Mouse (Mus musculus) kidney, adult 11 months (tissue): Measurements from ENCODE around the gene Gm17606.
"Not testable (repeated sequence)": the region's sequence is repeated elsewhere in the genome, so short reads cannot be mapped to it uniquely, and the experiment has no call there.

Source experiments
- DNase-seq: peaks from one replicate; pipeline ENCODE4 v3.0.0; 2022

Gm17606 gene

DNA sequence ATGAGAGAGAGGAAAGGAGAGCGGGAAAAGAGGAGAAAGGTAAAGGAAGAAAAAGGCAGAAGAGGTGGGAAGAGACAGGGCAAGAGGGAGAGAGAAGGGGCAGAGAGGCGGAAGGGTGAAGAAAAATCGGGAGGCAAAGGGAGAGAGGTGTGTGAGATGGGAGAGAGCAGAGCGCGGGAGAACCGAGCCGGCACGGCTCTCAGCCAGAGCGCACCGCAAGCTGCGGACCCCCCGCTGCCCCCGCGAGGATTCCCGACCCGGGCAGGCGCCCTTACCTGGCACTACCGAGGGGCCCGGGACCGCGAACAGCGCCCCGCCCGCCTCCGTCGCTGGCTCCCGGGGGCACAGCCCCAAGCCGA is at the start of gene Gm17606:
Gene Gm17606 (plus strand): TSS at position 7 of the 359 bp plus-strand sequence.
- DNase-seq = no peak

DNA sequence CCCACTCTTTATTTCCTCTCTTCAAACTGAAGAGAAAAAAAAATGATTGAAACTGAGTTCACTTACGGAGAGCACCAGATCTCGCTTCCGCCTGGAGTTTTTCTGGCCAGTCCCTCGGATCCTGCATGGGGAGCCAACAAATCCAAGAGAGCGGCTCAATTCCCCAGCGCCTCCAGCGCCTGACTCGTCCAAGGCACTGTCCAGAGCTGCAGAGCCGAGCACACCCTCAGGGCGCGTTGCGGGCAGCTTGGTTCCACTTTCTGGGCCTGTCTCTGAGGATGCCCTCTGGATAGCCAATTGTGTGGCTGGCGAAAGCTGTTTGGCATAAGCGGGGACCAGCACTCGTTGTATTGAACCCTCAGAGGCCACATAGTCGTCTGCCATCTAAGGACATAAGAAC is 49.7 kb upstream of the Gm17606 start:
- no peak for DNase-seq

DNA sequence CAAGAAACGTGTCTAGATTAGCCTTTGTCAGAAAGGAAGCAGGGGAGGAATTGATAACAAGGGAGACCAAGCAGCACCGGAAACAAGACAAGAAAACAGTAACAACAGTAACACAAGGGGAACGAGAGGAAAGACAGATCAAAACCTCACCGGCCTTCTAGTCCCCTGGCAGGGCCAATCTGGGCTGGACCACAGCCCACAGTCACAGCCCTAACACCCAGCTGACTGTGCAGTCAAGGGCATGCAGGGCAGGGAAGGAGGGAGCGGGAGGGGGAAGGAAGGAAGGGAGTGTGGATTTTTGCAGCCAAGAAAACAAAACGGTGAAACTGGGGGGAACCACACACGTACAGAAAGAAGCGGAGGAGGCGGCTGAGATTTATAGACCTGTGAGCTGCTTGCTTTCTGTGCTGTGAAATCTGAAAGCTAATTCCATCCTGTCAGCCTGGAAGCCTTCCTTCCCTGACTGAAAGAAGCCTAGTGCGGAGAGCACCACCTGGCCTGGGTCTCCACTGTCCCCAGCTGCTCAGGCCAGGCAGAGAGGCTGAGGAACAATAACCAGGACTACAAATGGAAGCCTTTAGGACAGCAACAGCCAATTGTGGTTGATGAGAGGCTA is 48.3 kb upstream of the Gm17606 start:
- no peak for DNase-seq

DNA sequence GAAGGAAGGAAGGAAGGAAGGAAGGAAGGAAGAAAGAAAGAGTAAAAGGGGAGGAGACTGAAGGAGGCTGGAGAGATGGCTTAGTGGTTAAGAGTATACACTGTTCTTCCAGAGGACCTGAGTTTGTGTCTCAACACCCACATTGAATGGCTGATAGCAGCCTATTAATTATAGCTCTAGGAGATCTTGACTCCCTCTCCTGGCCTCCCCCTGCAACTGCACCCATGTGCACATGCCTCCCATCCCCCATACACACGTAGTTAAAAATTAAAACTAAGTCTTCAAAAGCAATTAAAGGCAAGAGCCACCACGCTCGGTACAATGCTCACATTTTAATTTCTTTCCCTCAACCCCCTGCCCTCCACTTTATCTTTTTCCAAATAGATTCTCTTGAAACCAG is 46.7 kb upstream of the Gm17606 start:
- DNase-seq = no peak

DNA sequence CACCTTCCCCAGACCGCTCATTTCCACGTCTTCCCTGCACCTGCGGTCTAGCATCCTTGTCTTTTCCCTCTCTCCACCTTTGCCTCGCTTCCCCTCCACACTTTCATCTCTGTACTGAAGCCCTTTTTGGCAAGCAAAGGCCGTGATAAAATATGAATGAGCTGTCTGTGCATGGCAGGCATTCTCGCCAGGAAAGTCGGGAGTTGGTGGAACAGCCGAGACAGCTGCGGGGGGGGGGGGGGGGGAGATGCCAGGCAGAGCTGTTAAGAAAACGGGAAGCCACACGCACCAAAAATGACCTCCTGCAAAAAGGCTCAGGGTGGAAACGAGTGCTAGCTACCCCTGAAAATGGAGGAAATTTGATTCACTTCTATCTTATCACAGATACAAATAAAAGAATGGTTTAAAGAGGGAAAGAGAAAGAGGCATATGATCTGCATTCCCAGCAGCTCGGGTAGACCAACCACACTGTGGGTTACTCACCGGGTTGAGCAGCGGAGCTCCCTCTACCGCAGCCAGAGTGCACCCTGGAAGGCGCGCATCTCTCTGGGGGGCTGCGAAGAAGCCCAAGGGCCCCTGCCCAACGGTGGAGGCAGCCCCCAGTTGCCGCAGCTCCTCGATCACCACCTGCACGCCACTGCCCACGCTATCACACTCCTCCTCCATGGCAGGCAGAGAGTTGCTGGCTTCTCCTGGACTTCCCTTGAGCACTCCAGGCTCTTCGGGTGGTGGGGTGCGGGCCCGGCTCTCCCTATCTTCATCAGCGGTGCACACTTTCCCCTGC is 45.9 kb upstream of the Gm17606 start:
- DNase-seq = no peak

DNA sequence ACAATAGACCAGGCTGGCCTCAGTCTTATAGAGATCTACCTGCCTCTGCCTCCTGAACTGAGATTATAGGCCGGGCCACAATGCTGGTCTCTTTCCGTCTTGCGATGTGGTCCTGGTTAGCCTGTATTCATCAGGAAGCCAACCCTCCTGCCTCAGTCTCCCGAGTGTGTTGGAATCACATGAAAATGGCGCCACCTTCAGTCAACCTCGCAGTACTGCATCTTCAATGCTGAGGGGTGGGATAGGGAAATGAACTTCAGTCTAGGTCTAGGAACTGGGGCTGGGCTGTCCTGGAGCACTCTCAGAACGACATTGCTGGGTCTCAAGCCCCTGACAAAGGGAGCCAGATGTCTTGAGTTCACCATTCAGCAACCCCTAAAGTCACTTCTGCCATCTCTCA is 43.7 kb upstream of the Gm17606 start:
- DNase-seq = no peak

DNA sequence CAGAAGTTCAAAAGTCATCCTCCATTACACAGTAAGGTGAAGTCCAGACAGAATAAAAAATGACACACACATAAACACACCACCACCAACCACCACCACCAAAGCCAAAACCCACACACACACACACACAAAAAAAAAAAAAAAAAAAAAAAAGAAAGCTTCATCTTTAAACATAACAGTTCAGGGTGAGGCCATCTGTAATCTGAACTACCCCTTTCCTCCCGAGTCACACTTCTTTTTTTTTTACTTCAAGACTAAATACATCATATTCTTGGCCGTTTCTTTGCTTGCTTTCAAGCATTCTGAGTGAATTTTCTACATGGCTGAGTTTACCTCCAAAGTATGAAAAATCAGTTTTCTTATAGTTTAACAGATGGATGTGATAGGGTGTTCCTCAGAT is 39.2 kb upstream of the Gm17606 start:
- no peak for DNase-seq

DNA sequence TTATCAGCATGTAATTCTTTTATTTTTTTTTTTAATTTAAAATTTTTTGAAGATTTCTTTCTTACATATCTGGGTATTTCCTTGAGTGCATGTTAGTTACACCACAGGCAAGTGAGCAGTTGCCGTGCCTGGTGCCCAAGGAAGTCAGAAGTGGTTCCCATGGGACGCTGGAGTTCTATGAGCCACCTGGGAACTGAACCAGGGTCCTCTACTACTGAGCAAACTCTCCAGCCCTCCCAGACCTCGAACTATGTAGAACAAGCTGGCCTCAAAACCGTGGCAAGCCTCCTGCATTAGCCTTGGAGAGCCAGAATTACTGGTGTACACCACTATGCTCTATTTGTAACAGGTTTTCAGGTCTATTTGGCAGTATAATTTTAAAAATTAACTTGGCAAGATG is 38.1 kb upstream of the Gm17606 start:
- no peak for DNase-seq

DNA sequence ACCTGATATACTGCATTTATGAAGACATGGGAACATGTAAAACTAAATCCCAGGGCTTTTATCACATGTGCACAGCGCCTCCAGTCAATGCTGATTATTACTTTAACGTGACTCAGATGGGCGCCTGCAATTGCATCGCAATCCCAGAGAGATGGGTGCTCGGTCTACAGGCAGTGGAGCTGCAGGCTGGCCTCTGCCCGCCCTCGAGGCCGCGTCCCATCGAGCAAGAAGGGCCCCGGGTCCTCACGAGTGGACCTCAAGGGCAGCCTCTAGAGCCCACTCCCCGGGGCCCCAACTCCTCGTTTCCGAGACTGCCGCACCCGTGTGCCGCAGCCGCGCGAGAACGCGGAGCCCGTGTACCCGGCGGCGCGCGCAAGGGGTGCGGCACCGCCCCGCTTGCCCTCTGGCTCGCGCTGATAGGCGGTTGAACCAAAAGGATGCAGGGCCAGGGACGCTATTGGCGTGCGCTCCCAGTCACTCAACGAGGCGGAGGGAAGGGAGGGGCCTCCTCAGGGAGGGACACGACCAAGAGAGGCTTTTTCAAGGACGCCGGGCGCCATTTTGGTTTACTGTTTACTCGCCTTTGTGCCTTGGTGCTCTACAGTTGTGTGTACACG is 37.6 kb upstream of the Gm17606 start:
- peak; percentile 97 for DNase-seq

DNA sequence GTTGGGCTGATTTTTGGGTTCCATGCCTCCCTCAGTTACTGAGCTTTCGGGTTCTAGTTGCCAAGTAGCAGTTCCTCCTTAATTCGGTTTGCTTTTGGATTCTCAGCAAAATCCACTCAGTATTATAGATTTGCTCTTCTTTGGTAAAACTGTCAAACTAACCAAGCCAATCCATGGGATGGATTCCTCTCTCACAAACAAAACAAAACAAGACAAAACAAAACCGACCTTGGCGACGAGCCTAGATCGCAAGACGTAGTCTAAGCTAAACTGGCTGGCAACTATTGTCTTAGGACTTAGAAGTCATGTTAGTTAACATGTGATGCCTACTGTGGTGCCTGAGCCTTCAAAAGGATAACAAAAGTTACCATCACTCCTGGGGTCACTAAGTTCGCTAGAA is 37.1 kb upstream of the Gm17606 start:
- DNase-seq = no peak

DNA sequence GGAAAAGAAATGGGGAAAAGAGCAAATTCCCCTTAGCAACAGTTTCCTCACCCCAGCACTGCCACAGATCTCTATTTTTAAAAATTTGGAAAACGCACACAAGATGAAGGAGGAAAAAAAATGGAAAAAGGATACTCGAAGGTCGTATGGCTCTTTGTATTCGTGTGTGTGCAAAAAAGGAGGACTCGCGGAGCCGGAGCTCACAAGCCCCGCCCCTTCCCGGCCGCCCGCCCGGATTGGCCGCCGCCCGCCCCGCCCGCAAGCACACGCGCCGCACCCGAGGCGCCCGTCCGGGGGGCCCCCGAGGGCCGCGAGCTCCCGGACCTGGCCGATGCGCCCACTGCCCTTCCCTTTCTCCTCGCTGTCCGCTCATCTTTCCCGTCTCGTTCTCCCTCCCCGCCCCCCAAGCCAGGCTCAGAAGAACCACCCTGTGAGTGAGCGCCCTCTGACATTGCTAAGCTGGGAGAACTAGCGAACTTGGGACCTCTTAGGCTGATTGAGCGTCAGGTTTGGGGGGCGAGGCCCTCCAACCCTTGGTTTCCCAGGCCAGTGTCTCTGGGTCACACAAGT is 34.9 kb upstream of the Gm17606 start, which contains the start of gene 4931414P19Rik:
Gene 4931414P19Rik (minus strand): TSS at position 242 of the 570 bp plus-strand sequence.
- peak; percentile 65 for DNase-seq

DNA sequence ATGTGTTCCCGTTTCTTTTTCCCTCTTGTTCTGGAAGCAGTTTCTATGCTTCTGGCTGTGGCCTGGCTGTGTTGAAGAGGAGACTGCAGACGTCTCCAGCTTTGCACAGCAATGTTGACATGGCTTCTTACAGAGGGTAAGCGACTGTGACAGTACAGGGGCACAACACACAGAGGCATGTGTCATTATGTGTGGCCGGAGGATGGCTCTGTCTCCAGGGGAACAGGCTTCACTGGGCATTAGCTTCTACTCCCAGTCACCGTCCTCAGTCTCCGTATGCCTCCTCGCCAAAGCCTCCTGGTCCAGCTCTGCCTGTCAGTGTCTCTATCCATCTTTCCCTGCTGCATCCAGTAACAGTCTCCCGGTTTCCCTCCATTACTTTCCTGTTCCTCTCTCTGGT is 33.5 kb upstream of the Gm17606 start:
- DNase-seq = no peak

DNA sequence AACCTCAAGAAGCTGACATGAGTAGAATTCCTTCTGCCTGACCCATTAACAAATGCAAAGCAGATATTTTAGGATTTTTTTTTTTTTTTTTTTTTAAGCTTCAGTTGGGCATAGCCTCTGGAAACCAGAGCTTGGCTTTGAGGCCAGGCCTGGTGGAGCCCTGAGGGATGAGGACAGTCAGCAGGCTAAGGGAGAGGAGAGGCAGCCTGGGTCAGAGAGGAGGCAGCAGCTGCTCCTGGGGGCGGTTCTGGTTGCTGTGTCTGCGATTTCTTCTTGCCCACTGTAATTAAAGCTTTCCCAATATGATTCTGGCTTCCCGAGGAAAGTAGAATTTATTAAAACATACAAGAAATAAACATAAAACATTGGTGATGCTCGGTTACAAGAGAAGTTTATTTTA is 31.5 kb upstream of the Gm17606 start:
- DNase-seq = no peak

DNA sequence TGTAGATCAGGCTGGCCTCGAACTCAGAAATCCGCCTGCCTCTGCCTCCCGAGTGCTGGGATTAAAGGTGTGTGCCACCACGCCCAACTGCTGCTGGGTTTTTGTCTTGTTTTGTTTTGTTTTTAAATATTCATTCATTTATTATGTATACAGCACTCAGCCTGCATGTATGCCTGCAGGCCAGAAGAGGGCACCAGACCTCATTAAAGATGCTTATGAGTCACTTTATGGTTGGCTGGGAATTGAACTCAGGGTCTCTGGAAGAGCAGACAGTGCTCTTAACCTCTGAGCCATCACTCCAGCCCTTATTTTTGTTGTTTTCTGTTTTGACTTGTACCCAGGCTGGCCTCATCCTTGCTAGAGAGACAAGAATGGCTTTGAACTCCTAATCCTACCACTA is 30.8 kb upstream of the Gm17606 start:
- no peak for DNase-seq

DNA sequence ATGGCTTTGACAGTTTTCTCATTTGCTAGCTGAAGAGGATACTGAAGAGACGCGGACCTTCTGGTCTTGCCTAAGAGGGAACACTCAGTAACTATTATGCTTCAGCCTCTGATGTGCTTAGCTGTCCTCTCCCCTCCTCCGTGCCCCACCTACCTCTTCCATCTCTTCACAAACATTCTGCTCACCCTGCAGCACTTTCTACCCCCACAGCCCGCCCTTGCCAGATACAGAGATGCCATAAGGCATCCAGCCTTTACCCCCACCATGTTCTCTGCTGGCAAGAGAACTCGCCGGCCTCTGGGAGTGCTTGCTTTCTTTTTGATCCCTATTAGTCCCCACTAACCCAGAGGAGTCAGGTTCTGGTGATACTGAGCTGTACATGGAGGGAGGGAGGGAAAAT is 30.1 kb upstream of the Gm17606 start:
- no peak for DNase-seq

DNA sequence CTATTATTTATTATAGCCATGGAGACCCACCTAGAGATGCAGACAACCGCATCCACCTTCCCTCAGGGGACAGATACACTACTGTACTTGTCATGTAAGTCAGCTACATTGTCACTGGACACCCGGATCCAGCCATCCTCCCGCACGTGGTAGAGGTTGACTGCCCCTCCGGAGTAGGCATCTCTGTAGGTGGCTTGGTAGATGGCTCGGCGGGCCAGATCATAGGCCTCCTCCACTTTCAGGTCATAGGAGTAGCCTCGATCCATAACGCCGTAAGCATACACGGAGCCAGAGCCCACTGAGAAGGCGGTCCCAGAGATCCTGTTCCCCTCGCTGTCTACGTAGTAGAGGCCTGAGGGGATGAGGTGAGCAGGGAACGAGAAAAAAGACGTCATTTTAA is 26.6 kb upstream of the Gm17606 start:
- DNase-seq = not testable (repeated sequence)

DNA sequence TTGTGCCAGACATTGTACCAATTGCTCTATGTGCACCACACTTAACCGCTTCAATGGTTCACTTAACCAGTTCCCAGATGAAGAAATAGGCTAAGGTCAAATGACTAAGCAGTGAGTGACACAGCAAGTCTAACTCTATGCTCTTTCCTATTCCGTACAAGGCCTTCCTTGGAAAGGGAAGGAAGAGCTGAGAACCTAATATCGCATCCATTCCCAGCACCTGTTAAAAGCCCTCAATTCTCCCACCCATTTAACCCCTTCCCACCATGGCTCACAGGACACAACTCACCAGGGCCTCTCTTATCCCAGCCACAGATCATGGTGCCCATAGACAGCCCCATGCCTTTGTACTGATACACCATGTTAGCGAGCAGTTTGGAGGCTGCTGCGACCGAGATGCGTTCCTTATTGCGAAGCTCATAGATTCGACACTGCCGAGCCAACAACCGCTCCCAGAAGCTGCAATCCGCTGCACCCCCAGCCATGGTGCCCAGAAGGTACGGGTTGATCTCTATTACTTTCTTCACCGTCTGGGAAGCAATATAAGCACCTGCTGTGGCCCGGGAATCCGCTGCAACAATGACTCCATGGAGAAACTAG is 24.4 kb upstream of the Gm17606 start:
- DNase-seq = no peak

DNA sequence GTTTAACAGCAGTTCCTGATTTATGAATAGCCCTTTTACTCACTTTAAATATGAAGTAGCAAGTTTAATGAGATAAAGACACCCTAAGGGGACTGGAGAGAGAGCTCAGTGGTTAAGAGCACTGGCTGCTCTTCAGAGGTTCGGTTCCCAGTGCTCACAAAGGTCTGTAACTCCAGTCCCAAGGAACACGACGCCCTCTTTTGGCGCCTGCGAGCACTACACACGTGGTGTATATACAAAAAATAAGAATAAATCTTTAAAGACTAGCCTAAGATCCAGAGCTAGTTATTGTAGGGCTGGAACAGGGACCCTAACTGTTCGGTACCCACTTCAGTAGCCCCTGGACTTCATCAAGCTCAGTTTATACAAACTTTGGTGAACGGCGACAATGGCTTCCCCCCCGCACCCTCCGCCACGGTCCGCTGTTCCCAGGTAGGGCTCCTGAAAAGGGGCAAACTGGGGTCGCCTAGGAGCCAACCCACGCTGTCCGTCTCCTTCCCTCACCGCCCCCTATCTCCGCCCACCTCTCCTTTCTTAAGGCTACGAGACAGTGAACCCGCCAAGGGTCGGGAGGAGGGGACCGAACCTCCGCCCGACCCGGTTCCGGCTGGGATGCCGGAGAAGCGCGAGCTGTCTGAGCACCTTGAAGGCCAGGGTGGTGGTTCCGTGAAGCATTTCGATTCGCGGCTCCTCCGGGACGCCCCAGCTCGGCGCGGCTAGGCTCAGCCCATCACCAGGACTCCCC is 23.4 kb upstream of the Gm17606 start:
- DNase-seq = no peak

DNA sequence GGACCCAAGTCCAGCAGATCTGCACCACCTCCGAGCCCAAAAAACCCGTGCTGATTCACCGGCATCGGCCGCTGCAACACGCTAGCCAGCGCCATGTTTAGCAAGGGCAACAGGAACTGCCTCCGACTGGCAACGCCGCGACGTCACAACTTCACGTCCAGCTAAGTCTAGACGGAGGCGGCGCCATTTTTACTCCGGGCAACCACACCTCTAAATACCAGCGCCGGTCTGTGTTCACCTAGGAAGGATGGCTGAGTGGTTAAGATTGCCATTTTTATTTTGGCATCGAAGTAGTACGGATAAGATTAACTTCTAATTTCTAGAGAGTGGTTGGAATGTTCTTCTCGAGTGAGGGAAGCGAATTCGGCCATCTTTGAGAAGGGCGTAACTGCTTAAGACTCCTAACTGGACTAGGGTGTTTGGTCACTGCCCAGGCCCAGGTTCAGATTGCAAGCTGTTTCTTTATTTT is 22.8 kb upstream of the Gm17606 start, which contains the start of gene Psmb5:
Gene Psmb5 (minus strand): TSS at position 126 of the 469 bp plus-strand sequence.
- DNase-seq = peak; percentile 91

DNA sequence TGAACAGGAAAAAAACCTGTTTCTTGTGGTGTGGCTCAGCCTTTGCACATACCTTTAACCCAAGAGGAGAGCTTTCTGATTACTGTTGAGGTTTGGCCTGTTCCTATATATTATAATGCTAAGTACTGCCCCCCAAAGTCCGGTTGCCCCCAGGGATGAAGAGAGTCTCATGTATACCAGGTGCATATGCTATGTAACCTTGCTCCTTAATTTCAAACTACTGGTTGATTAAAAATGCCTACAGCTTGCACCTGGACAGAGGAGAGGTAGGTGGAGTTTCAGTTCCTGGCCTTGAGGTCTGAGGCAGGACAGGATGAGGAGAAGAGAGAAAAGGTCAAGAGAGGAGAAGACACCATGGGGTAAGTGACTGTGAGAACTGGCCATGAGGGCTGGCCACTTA is 19.6 kb upstream of the Gm17606 start, which contains the start of gene Psmb11:
Gene Psmb11 (plus strand): TSS at position 301 of the 400 bp plus-strand sequence.
- DNase-seq = no peak

DNA sequence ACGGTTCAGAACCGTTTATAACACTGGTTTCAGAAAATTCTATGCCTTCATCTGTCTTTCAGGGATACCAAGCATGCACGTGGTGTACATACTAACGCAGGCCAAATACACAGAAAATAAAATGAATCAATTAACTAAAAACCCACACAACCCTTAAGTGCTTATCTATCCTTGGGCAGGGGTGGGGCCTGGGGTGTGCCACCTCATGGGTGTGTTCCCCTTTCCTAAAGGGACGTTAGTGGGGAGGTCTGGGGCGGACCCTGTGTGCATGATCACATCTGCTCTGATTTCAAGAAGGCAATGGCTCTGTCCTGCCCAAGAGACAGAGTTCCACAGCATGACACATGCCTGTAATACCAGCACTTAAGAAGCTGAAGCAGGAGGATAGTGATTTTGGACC is 17.4 kb upstream of the Gm17606 start:
- DNase-seq = no peak

DNA sequence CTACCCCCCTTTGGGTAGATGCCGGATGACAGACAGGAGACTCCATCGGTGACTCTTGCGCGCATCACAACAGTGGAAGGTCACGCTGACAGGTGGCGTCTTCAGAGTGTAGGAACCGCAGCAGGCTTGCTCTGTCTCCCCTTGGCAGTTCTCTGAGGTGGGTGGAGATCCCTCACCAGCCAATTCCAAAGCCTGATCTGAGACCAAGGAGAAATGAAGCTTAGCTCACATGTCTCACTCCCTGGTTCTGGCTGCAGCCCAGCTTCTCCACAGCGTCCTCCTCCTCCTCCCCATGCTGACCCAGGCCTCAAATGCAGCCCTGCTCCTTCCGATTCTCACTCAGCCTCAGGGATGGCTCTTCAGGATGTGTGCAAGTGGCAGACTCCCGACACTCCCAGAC is 15.8 kb upstream of the Gm17606 start:
- no peak for DNase-seq
